30 mouse cellular contexts compared by ENCODE assay signal in the genomic region with DNA sequence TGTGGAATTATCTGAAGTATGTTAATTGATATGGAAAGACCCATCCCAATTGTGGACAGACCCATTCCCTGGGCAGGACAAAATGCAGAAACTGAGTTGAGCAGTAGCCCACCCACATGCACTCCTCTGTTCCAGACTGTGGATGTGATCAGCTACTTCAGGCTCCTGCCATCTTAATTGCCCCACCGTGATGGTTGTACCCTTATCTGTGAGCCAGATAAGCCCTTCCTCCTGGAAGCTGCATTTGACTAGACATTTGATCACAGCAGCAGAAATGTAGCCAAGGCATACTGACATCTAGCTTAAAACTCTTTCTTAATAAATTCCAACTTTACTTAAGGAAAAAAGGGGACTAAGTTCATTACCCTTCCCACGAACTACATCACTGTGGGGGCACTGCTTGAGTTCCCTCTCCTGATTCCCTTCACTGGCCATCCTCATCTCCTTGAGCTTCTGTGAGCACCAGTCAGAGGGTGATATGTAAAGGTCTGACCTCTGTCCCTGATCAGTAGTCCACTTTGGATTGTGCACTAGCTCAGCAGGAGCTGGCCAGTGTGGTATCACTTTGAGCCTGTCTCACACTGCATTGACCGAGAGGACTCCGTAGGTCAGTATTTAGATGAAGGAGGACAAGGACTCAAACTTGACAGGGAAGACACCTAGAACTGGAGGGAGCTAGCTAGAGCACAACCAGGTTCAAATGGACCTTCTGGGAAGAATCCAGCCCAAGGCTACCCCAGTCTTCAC. TPM values are rescaled to one million over a fixed set of nuclear protein-coding genes. Genes with fewer than 3 reads are reported as not detected.
DNase-seq lines count a peak whose midpoint lies in the region; ATAC-seq lines count a peak whose summit lies in the region.
"Had no signal": no experiment of that assay in that cellular context is flagged by ENCODE, and none has a peak within 500 bp of the region (broad histone marks: within the 10 kb centered on the region; RNA-seq: fewer than 3 reads in every experiment).

No protein-coding gene starts in this region.

- H3K4me1 ChIP-seq in heart, embryonic 12.5 days (replicated peaks) = peaks cover 86% of the 10 kb centered on the region
- H3K4me1 ChIP-seq in liver, embryonic 13.5 days (replicated peaks) = peaks cover 89% of the 10 kb centered on the region

- DNase-seq in heart, adult 18-20 months = no peak
- no peak for DNase-seq in liver, embryonic 13.5 days
- no peak for DNase-seq in right cerebral cortex, adult 2 months (ENCODE audit: low spot score in 2 of 2)
- no peak for DNase-seq in kidney, postnatal 4 days
- DNase-seq in adrenal gland, adult 2 months = no peak
- DNase-seq: adrenal gland, postnatal 14 days; cerebellum, adult 11 months; cerebellum, postnatal 10 days; gastrocnemius, postnatal 25 days; heart, postnatal 10 days; lung, postnatal 4 days; midbrain, embryonic 14.5 days; thymus, postnatal 25 days had no signal

- H3K36me3 ChIP-seq in heart, embryonic 12.5 days = peaks cover 60% of the 10 kb centered on the region
- H3K36me3 ChIP-seq in liver, embryonic 13.5 days = peaks cover 63% of the 10 kb centered on the region
- H3K36me3 ChIP-seq: embryonic facial prominence, embryonic 12.5 days; stomach, embryonic 15.5 days had no signal

- WGBS in heart, embryonic 12.5 days = 60% methylated on average over 4 of the region's 4 CpGs
- WGBS in liver, embryonic 13.5 days (ENCODE audit: insufficient replicate concordance) = 44% methylated on average over 4 of the region's 4 CpGs

- H3K9me3 ChIP-seq in heart, embryonic 12.5 days (replicated peaks) = no peaks in the 10 kb centered on the region
- no peaks in the 10 kb centered on the region for H3K9me3 ChIP-seq in liver, embryonic 13.5 days (replicated peaks)
- H3K9me3 ChIP-seq: embryonic facial prominence, embryonic 12.5 days; stomach, embryonic 15.5 days had no signal

- ATAC-seq in heart, embryonic 12.5 days (ENCODE audit: insufficient number of reproducible peaks, low FRiP score) = no peak
- ATAC-seq in erythroid progenitor cell, adult 5-6 weeks (replicated peaks; ENCODE audit: low FRiP score, poor library complexity, severe bottlenecking) = peak; percentile 21; the same call in 1 of the 2 replicates
- peak; percentile 34 for ATAC-seq in liver, embryonic 13.5 days (ENCODE audit: low read depth)
- ATAC-seq: activated CD4-positive, CD25-positive, alpha-beta regulatory T cell, adult 4 months; forebrain, embryonic 16.5 days; intestine, postnatal 0 days had no signal

- H3K4me2 ChIP-seq in heart, embryonic 12.5 days = no peak overlapping the region
- H3K4me2 ChIP-seq in liver, embryonic 13.5 days = peak overlapping the region; percentile 68
- H3K4me2 ChIP-seq: embryonic facial prominence, embryonic 12.5 days; stomach, embryonic 15.5 days had no signal

- H3K27ac ChIP-seq in heart, embryonic 12.5 days (ENCODE audit: poor library complexity, severe bottlenecking) = no peak overlapping the region
- peak overlapping the region; percentile 98 for H3K27ac ChIP-seq in liver, embryonic 13.5 days
- H3K27ac ChIP-seq: embryonic facial prominence, embryonic 12.5 days; kidney, postnatal 0 days; left cerebral cortex, adult 2 months; stomach, embryonic 15.5 days had no signal

- peaks cover 34% of the 10 kb centered on the region for H3K27me3 ChIP-seq in heart, embryonic 12.5 days (replicated peaks)
- H3K27me3 ChIP-seq in liver, embryonic 13.5 days = peaks cover 72% of the 10 kb centered on the region

- H3K4me3 ChIP-seq in heart, embryonic 12.5 days = no peak overlapping the region
- H3K4me3 ChIP-seq in liver, embryonic 13.5 days (replicated peaks) = peak overlapping the region; percentile 30
- H3K4me3 ChIP-seq: embryonic facial prominence, embryonic 12.5 days; left cerebral cortex, adult 2 months; stomach, embryonic 15.5 days had no signal

- H3K9ac ChIP-seq in heart, embryonic 12.5 days = peak overlapping the region; percentile 1; the same call in 1 of the 2 replicates
- H3K9ac ChIP-seq in liver, embryonic 13.5 days = peak overlapping the region; percentile 75
- H3K9ac ChIP-seq: embryonic facial prominence, embryonic 12.5 days; stomach, embryonic 15.5 days had no signal

RNA-seq across cellular contexts. Expression of a gene that starts 9.3 kb away (rescaled TPM):
- polyA plus RNA-seq in heart, embryonic 12.5 days (2016; fragmentation: Nextera tagmentation; extraction: Ambion mirVana) = 17.7 and 17.8 TPM in 2 replicates
- total RNA-seq in heart, adult 18-20 months (2021) = 10 to 100 TPM; 30.7 to 36.6 TPM
- total RNA-seq in erythroid progenitor cell, adult 5-6 weeks (2015; ENCODE audit: low replicate concordance) = 21.6 and 23.5 TPM in 2 replicates
- 8.1 and 11.2 TPM in 2 replicates for total RNA-seq in erythroid progenitor cell, adult 5-6 weeks (2017; ENCODE audit: low replicate concordance)
- 4.4 and 4.6 TPM in 2 replicates for polyA plus RNA-seq in liver, embryonic 13.5 days (2015; fragmentation: Nextera tagmentation; extraction: Ambion mirVana)
- 10 to 100 TPM; 11.1 to 15.9 TPM for total RNA-seq in adrenal gland, adult 2 months (2021)
- 10.7 and 13.2 TPM in 2 replicates for polyA plus RNA-seq in adrenal gland, adult 2 months (2012; rRNA removed)

RNA-seq across cellular contexts. Expression of a gene that starts 25.5 kb away (rescaled TPM):
- polyA plus RNA-seq in heart, embryonic 12.5 days (2016; fragmentation: Nextera tagmentation; extraction: Ambion mirVana) = 42.7 and 43.6 TPM in 2 replicates
- total RNA-seq in heart, adult 18-20 months (2021) = 10 to 100 TPM; 45.7 to 51.1 TPM
- total RNA-seq in erythroid progenitor cell, adult 5-6 weeks (2015; ENCODE audit: low replicate concordance) = 74.6 and 92.6 TPM in 2 replicates
- total RNA-seq in erythroid progenitor cell, adult 5-6 weeks (2017; ENCODE audit: low replicate concordance) = 59.1 and 69.3 TPM in 2 replicates
- 62.5 and 64.3 TPM in 2 replicates for polyA plus RNA-seq in liver, embryonic 13.5 days (2015; fragmentation: Nextera tagmentation; extraction: Ambion mirVana)
- 10 to 100 TPM; 52.3 to 59.3 TPM for total RNA-seq in adrenal gland, adult 2 months (2021)
- polyA plus RNA-seq in adrenal gland, adult 2 months (2012; rRNA removed) = 33.1 and 38.2 TPM in 2 replicates

RNA-seq across cellular contexts. Expression of a gene that starts 34.2 kb away (rescaled TPM):
- polyA plus RNA-seq in heart, embryonic 12.5 days (2016; fragmentation: Nextera tagmentation; extraction: Ambion mirVana) = not detected in 2 replicates
- not detected for total RNA-seq in heart, adult 18-20 months (2021)
- total RNA-seq in erythroid progenitor cell, adult 5-6 weeks (2015; ENCODE audit: low replicate concordance) = not detected in 2 replicates
- total RNA-seq in erythroid progenitor cell, adult 5-6 weeks (2017; ENCODE audit: low replicate concordance) = not detected in 2 replicates
- not detected in 2 replicates for polyA plus RNA-seq in liver, embryonic 13.5 days (2015; fragmentation: Nextera tagmentation; extraction: Ambion mirVana)
- not detected for total RNA-seq in adrenal gland, adult 2 months (2021)
- not detected in 2 replicates for polyA plus RNA-seq in adrenal gland, adult 2 months (2012; rRNA removed)
- total RNA-seq: adrenal gland, postnatal 14 days; gastrocnemius, postnatal 25 days; heart, postnatal 10 days; layer of hippocampus, postnatal 10 days; left cerebral cortex, adult 2 months; left cerebral cortex, postnatal 36 days; megakaryocyte-erythroid progenitor cell, adult 5-6 weeks had no signal
- polyA plus RNA-seq: activated CD4-positive, CD25-positive, alpha-beta regulatory T cell, adult 4 months; C2C12; embryonic facial prominence, embryonic 12.5 days; hindbrain, embryonic 11.5 days; intestine, postnatal 0 days; kidney, postnatal 0 days; limb, embryonic 14.5 days; lung, embryonic 16.5 days; neural tube, embryonic 11.5 days; stomach, embryonic 15.5 days had no signal

RNA-seq across cellular contexts. Expression of a gene that starts 49.5 kb away (rescaled TPM):
- not detected in 2 replicates for polyA plus RNA-seq in heart, embryonic 12.5 days (2016; fragmentation: Nextera tagmentation; extraction: Ambion mirVana)
- total RNA-seq in heart, adult 18-20 months (2021) = not detected
- total RNA-seq in erythroid progenitor cell, adult 5-6 weeks (2015; ENCODE audit: low replicate concordance) = not detected in 2 replicates
- total RNA-seq in erythroid progenitor cell, adult 5-6 weeks (2017; ENCODE audit: low replicate concordance) = not detected in 2 replicates
- not detected in 2 replicates for polyA plus RNA-seq in liver, embryonic 13.5 days (2015; fragmentation: Nextera tagmentation; extraction: Ambion mirVana)
- not detected for total RNA-seq in adrenal gland, adult 2 months (2021)
- not detected in 2 replicates for polyA plus RNA-seq in adrenal gland, adult 2 months (2012; rRNA removed)
- total RNA-seq: adrenal gland, postnatal 14 days; gastrocnemius, postnatal 25 days; heart, postnatal 10 days; layer of hippocampus, postnatal 10 days; left cerebral cortex, adult 2 months; left cerebral cortex, postnatal 36 days; megakaryocyte-erythroid progenitor cell, adult 5-6 weeks had no signal
- polyA plus RNA-seq: activated CD4-positive, CD25-positive, alpha-beta regulatory T cell, adult 4 months; C2C12; embryonic facial prominence, embryonic 12.5 days; forebrain, embryonic 16.5 days; hindbrain, embryonic 11.5 days; intestine, postnatal 0 days; kidney, postnatal 0 days; limb, embryonic 14.5 days; lung, embryonic 16.5 days; midbrain, embryonic 14.5 days; neural tube, embryonic 11.5 days; stomach, embryonic 15.5 days had no signal

RNA-seq across cellular contexts. Expression of a gene that starts 58.1 kb away (rescaled TPM):
- not detected in 2 replicates for polyA plus RNA-seq in heart, embryonic 12.5 days (2016; fragmentation: Nextera tagmentation; extraction: Ambion mirVana)
- not detected for total RNA-seq in heart, adult 18-20 months (2021)
- total RNA-seq in erythroid progenitor cell, adult 5-6 weeks (2015; ENCODE audit: low replicate concordance) = not detected in 2 replicates
- total RNA-seq in erythroid progenitor cell, adult 5-6 weeks (2017; ENCODE audit: low replicate concordance) = not detected in 2 replicates
- polyA plus RNA-seq in liver, embryonic 13.5 days (2015; fragmentation: Nextera tagmentation; extraction: Ambion mirVana) = not detected in 2 replicates
- total RNA-seq in adrenal gland, adult 2 months (2021) = not detected
- polyA plus RNA-seq in adrenal gland, adult 2 months (2012; rRNA removed) = not detected in 2 replicates
- total RNA-seq: adrenal gland, postnatal 14 days; gastrocnemius, postnatal 25 days; heart, postnatal 10 days; layer of hippocampus, postnatal 10 days; left cerebral cortex, adult 2 months; left cerebral cortex, postnatal 36 days; megakaryocyte-erythroid progenitor cell, adult 5-6 weeks had no signal
- polyA plus RNA-seq: activated CD4-positive, CD25-positive, alpha-beta regulatory T cell, adult 4 months; C2C12; embryonic facial prominence, embryonic 12.5 days; forebrain, embryonic 16.5 days; hindbrain, embryonic 11.5 days; intestine, postnatal 0 days; kidney, postnatal 0 days; limb, embryonic 14.5 days; lung, embryonic 16.5 days; midbrain, embryonic 14.5 days; neural tube, embryonic 11.5 days; stomach, embryonic 15.5 days had no signal
